Mouse (Mus musculus): ENCODE data around the gene Mroh7. TPM values are rescaled to one million over a fixed set of nuclear protein-coding genes. Genes with fewer than 3 reads are reported as not detected.

Mroh7 gene
- polyA plus RNA-seq, 1 experiment from 2014 or later, result 0.24 TPM

GRCm38 (mm10) chr4:106693841-106694430, 36.8 kb downstream of the Mroh7 start:
- Histone ChIP-seq H3K4me1 (no peaks in the 10 kb centered on the region), H3K36me3 (no peaks in the 10 kb centered on the region), H3K4me2 (no peak overlapping the region), H3K4me3 (no peak overlapping the region), H3K9me3 (no peaks in the 10 kb centered on the region), H3K9ac (no peak overlapping the region), H3K27me3 (no peaks in the 10 kb centered on the region), H3K27ac (no peak overlapping the region)
- ATAC-seq (ENCODE audit: borderline replicate concordance, extremely low read depth, low FRiP score, low TSS enrichment), result no peak
- 78% methylated on average over 15 of the region's 15 CpGs for WGBS

- H3K4me1 ChIP-seq, result no peaks in the 10 kb centered on the region
- no peak for ATAC-seq (ENCODE audit: borderline replicate concordance, extremely low read depth, low FRiP score, low TSS enrichment)
- H3K9me3 ChIP-seq, result no peaks in the 10 kb centered on the region
- H3K27ac ChIP-seq, result no peak overlapping the region
- H3K36me3 ChIP-seq, result no peaks in the 10 kb centered on the region
- H3K27me3 ChIP-seq, result no peaks in the 10 kb centered on the region
- WGBS, result 38% methylated on average over 3 of the region's 3 CpGs
- H3K4me3 ChIP-seq, result no peak overlapping the region
- H3K9ac ChIP-seq, result no peak overlapping the region
- no peak overlapping the region for H3K4me2 ChIP-seq
Measured at GRCm38 (mm10) chr4:106688636-106689296, 42.0 kb downstream of the Mroh7 start.

- Histone ChIP-seq H3K27me3 (no peaks in the 10 kb centered on the region), H3K36me3 (peaks cover 9% of the 10 kb centered on the region; the same call in 1 of the 2 replicates), H3K9me3 (no peaks in the 10 kb centered on the region), H3K27ac (no peak overlapping the region), H3K4me2 (no peak overlapping the region), H3K4me3 (no peak overlapping the region), H3K9ac (no peak overlapping the region), H3K4me1 (peaks cover 10% of the 10 kb centered on the region)
- no peak for ATAC-seq (ENCODE audit: borderline replicate concordance, extremely low read depth, low FRiP score, low TSS enrichment)
- 38% methylated on average over 2 of the region's 2 CpGs for WGBS
Measured at GRCm38 (mm10) chr4:106680955-106681354, 49.8 kb downstream of the Mroh7 start.

- WGBS, result 50% methylated on average over 3 of the region's 3 CpGs
- peaks cover 27% of the 10 kb centered on the region; the same call in 1 of the 2 replicates for H3K36me3 ChIP-seq
- H3K9ac ChIP-seq, result no peak overlapping the region
- no peaks in the 10 kb centered on the region for H3K9me3 ChIP-seq
- H3K4me1 ChIP-seq, result peaks cover 10% of the 10 kb centered on the region
- H3K27me3 ChIP-seq, result no peaks in the 10 kb centered on the region
- no peak overlapping the region for H3K27ac ChIP-seq
- peak overlapping the region; percentile 69; the same call in 1 of the 2 replicates for H3K4me2 ChIP-seq
- peak; percentile 33; the same call in 1 of the 2 replicates for ATAC-seq (ENCODE audit: borderline replicate concordance, extremely low read depth, low FRiP score, low TSS enrichment)
- H3K4me3 ChIP-seq, result peak overlapping the region; percentile 85
Measured at GRCm38 (mm10) chr4:106679152-106679551, 51.6 kb downstream of the Mroh7 start.

- WGBS, result under 1% methylated on average over 43 of the region's 43 CpGs
Measured at GRCm38 (mm10) chr4:106678442-106679118, 52.1 kb downstream of the Mroh7 start, which contains the start of gene Ttc4. Ttc4 (minus strand) TSS chr4:106678944.

GRCm38 (mm10) chr4:106676749-106677148, 54.0 kb downstream of the Mroh7 start:
- Histone ChIP-seq H3K36me3 (peaks cover 51% of the 10 kb centered on the region), H3K9ac (no peak overlapping the region), H3K4me1 (peaks cover 10% of the 10 kb centered on the region), H3K9me3 (no peaks in the 10 kb centered on the region), H3K4me2 (no peak overlapping the region), H3K4me3 (no peak overlapping the region), H3K27ac (no peak overlapping the region), H3K27me3 (no peaks in the 10 kb centered on the region)
- 84% methylated on average over 5 of the region's 5 CpGs for WGBS
- ATAC-seq (ENCODE audit: borderline replicate concordance, extremely low read depth, low FRiP score, low TSS enrichment), result no peak

More at GRCm38 (mm10) chr4:106678442-106679118, 52.1 kb downstream of the Mroh7 start, which contains the start of gene Ttc4:
- H3K4me2 ChIP-seq, result peak within 1 kb of the TSS; percentile 69
- H3K27ac ChIP-seq, result peak within 1 kb of the TSS; percentile 68; the same call in 1 of the 2 replicates
- H3K9ac ChIP-seq, result peak within 1 kb of the TSS; percentile 84
- peak within 1 kb of the TSS; percentile 85 for H3K4me3 ChIP-seq
- peak; percentile 97 for ATAC-seq (ENCODE audit: borderline replicate concordance, extremely low read depth, low FRiP score, low TSS enrichment)
- H3K27me3 ChIP-seq, result no peaks in the 10 kb centered on the region
- H3K36me3 ChIP-seq, result peaks cover 32% of the 10 kb centered on the region
- H3K4me1 ChIP-seq, result peaks cover 10% of the 10 kb centered on the region
- H3K9me3 ChIP-seq, result no peaks in the 10 kb centered on the region

GRCm38 (mm10) chr4:106666546-106666945, 64.2 kb downstream of the Mroh7 start:
- H3K27ac ChIP-seq, result no peak overlapping the region
- no peak for ATAC-seq (ENCODE audit: borderline replicate concordance, extremely low read depth, low FRiP score, low TSS enrichment)
- H3K36me3 ChIP-seq, result peaks cover 94% of the 10 kb centered on the region
- no peak overlapping the region for H3K4me2 ChIP-seq
- H3K27me3 ChIP-seq, result no peaks in the 10 kb centered on the region
- no peak overlapping the region for H3K4me3 ChIP-seq
- 87% methylated on average over 2 of the region's 2 CpGs for WGBS
- no peaks in the 10 kb centered on the region for H3K9me3 ChIP-seq
- H3K4me1 ChIP-seq, result no peaks in the 10 kb centered on the region
- no peak overlapping the region for H3K9ac ChIP-seq

- Histone ChIP-seq H3K27ac (no peak overlapping the region), H3K4me3 (no peak overlapping the region), H3K4me1 (no peaks in the 10 kb centered on the region), H3K4me2 (no peak overlapping the region), H3K9ac (no peak overlapping the region), H3K9me3 (no peaks in the 10 kb centered on the region), H3K36me3 (peaks cover 96% of the 10 kb centered on the region), H3K27me3 (no peaks in the 10 kb centered on the region)
- ATAC-seq (ENCODE audit: borderline replicate concordance, extremely low read depth, low FRiP score, low TSS enrichment), result no peak
- 93% methylated on average over 10 of the region's 10 CpGs for WGBS
Measured at GRCm38 (mm10) chr4:106665673-106666072, 65.1 kb downstream of the Mroh7 start.

- no peak for ATAC-seq (ENCODE audit: borderline replicate concordance, extremely low read depth, low FRiP score, low TSS enrichment)
- no peak overlapping the region for H3K4me2 ChIP-seq
- peaks cover 96% of the 10 kb centered on the region for H3K36me3 ChIP-seq
- no peak overlapping the region for H3K27ac ChIP-seq
- H3K4me3 ChIP-seq, result no peak overlapping the region
- H3K9ac ChIP-seq, result no peak overlapping the region
- 94% methylated on average over 2 of the region's 2 CpGs for WGBS
- no peaks in the 10 kb centered on the region for H3K4me1 ChIP-seq
- no peaks in the 10 kb centered on the region for H3K9me3 ChIP-seq
- H3K27me3 ChIP-seq, result no peaks in the 10 kb centered on the region
Measured at GRCm38 (mm10) chr4:106665269-106665668, 65.5 kb downstream of the Mroh7 start.

- H3K4me1 ChIP-seq, result no peaks in the 10 kb centered on the region
- H3K27ac ChIP-seq, result no peak overlapping the region
- no peaks in the 10 kb centered on the region for H3K9me3 ChIP-seq
- no peak overlapping the region for H3K4me2 ChIP-seq
- H3K4me3 ChIP-seq, result no peak overlapping the region
- H3K9ac ChIP-seq, result no peak overlapping the region
- no peak for ATAC-seq (ENCODE audit: borderline replicate concordance, extremely low read depth, low FRiP score, low TSS enrichment)
- 93% methylated on average over 6 of the region's 6 CpGs for WGBS
- H3K36me3 ChIP-seq, result peaks cover 91% of the 10 kb centered on the region
- no peaks in the 10 kb centered on the region for H3K27me3 ChIP-seq
Measured at GRCm38 (mm10) chr4:106664697-106665096, 66.0 kb downstream of the Mroh7 start.

GRCm38 (mm10) chr4:106663956-106664470, 66.7 kb downstream of the Mroh7 start:
- Histone ChIP-seq H3K27me3 (no peaks in the 10 kb centered on the region), H3K27ac (no peak overlapping the region), H3K4me3 (no peak overlapping the region), H3K9ac (no peak overlapping the region), H3K9me3 (no peaks in the 10 kb centered on the region), H3K4me2 (no peak overlapping the region), H3K36me3 (peaks cover 88% of the 10 kb centered on the region), H3K4me1 (no peaks in the 10 kb centered on the region)
- ATAC-seq (ENCODE audit: borderline replicate concordance, extremely low read depth, low FRiP score, low TSS enrichment), result no peak
- 79% methylated on average over 5 of the region's 5 CpGs for WGBS

GRCm38 (mm10) chr4:106655681-106656080, 75.0 kb downstream of the Mroh7 start:
- H3K27me3 ChIP-seq, result no peaks in the 10 kb centered on the region
- 86% methylated on average over 10 of the region's 10 CpGs for WGBS
- no peak overlapping the region for H3K27ac ChIP-seq
- H3K36me3 ChIP-seq, result peaks cover 43% of the 10 kb centered on the region
- no peak overlapping the region for H3K4me3 ChIP-seq
- no peak for ATAC-seq (ENCODE audit: borderline replicate concordance, extremely low read depth, low FRiP score, low TSS enrichment)
- no peaks in the 10 kb centered on the region for H3K9me3 ChIP-seq
- H3K4me2 ChIP-seq, result no peak overlapping the region
- H3K9ac ChIP-seq, result no peak overlapping the region
- H3K4me1 ChIP-seq, result peaks cover 9% of the 10 kb centered on the region
